Mouse (Mus musculus) bone marrow, adult 2 months (tissue): ENCODE data around the gene Ilvbl. TPM values are rescaled to one million over a fixed set of nuclear protein-coding genes. Genes with fewer than 3 reads are reported as not detected.

Experiments used
- H3K27ac ChIP-seq: fragments of 200-500 bp; 2 replicates; pipeline ENCODE4 v1.5.1; 2012; ENCODE audit warnings: low read depth, mild to moderate bottlenecking, control low read depth, inconsistent platforms, low read length; ENCODE audit not compliant: control insufficient read depth, poor library complexity, insufficient read depth
- H3K4me1 ChIP-seq: fragments of 200-500 bp; 2 replicates; pipeline ENCODE4 v1.6.1; 2011; ENCODE audit warnings: low read length; ENCODE audit not compliant: control insufficient read depth, insufficient read depth
- H3K4me3 ChIP-seq: fragments of 200-500 bp; replicated peaks from 2 replicates; pipeline ENCODE3; 2011; ENCODE audit warnings: mild to moderate bottlenecking, low read depth, low read length, control low read depth; ENCODE audit not compliant: control insufficient read depth
- CTCF ChIP-seq: fragments of 200-500 bp; IDR thresholded peaks from 2 replicates; pipeline ENCODE4 v1.5.1; 2011; ENCODE audit warnings: low read length, control low read depth; ENCODE audit not compliant: control insufficient read depth, insufficient read depth
- POLR2A ChIP-seq: fragments of 200-500 bp; IDR thresholded peaks from 2 replicates; pipeline ENCODE4 v1.6.1; 2011; ENCODE audit warnings: low read depth, mild to moderate bottlenecking, control low read depth, low read length, borderline replicate concordance; ENCODE audit not compliant: control insufficient read depth
- WGBS: fragments of 180-500 bp; shearing (Covaris S2); methylation state at CpG from one replicate; pipeline ENCODE4 v1.1.7; 2018; 5-methylcytosine and 5-hydroxymethylcytosine counted together
- polyA plus RNA-seq: library from polyadenylated mRNA; stranded (reverse); fragments of >200 nt; gene quantifications from 2 replicates; pipeline ENCODE4 v1.2.4, GENCODE M21; 2011; ENCODE audit warnings: low replicate concordance; ENCODE audit not compliant: missing spikeins, insufficient read depth, insufficient read length

The Ilvbl gene
- polyA plus RNA-seq, 1 experiment, result 25.4 TPM

GRCm38 (mm10) chr10:78570897-78571296 lies 3.2 kb upstream of the Ilvbl start:
- H3K4me1 ChIP-seq, result peaks cover 2% of the 10 kb centered on the region; the same call in 1 of the 2 replicates
- H3K4me3 ChIP-seq, result no peak overlapping the region
- TF ChIP-seq CTCF (no peak), POLR2A (no peak)
- WGBS, result 65% methylated on average over 2 of the region's 2 CpGs
- H3K27ac ChIP-seq, result no peak overlapping the region

- TF ChIP-seq POLR2A (no peak), CTCF (no peak)
- 57% methylated on average over 3 of the region's 3 CpGs for WGBS
- no peak overlapping the region for H3K4me3 ChIP-seq
- H3K27ac ChIP-seq, result no peak overlapping the region
- H3K4me1 ChIP-seq, result peaks cover 2% of the 10 kb centered on the region; the same call in 1 of the 2 replicates
Observed at GRCm38 (mm10) chr10:78573226-78573625, 920 bp upstream of the Ilvbl start.

DNA sequence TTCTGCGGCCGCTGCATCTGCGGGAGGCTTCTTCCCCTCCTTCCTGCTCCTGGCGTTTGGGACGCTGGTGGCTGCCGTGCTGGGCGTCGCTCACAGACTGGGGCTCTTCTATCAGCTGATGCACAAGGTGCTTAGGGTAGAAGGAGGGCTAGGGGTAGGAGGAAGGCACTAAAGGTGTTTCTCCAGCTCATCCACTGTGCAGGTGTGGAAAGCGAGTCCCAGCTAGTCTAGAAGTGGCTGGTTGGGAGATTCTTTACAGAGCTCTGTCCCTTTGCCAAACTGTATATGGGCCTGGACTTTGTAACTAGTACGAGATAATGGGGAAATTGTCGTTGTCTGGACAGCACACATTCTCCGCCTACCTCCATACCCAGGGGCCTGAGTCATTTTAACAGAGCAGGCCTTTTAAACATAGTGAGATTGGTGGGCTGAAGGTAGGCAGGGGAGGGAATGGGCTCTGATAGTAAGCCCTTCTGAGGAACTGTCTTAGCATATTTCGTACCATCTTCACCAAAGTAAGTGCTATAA lies 1.0 kb downstream of the Ilvbl start:
- TF ChIP-seq CTCF (no peak), POLR2A (no peak)
- peak overlapping the region; percentile 82; the same call in 1 of the 2 replicates for H3K27ac ChIP-seq
- peaks cover 2% of the 10 kb centered on the region; the same call in 1 of the 2 replicates for H3K4me1 ChIP-seq
- H3K4me3 ChIP-seq, result peak overlapping the region; percentile 87
- WGBS, result 9% methylated on average over 13 of the region's 13 CpGs

- Histone ChIP-seq H3K4me1 (peaks cover 2% of the 10 kb centered on the region; the same call in 1 of the 2 replicates), H3K4me3 (peak overlapping the region; percentile 8), H3K27ac (no peak overlapping the region)
- WGBS, result 56% methylated on average over 2 of the region's 2 CpGs
- TF ChIP-seq POLR2A (no peak), CTCF (no peak)
Observed at GRCm38 (mm10) chr10:78575690-78576089, 1.5 kb downstream of the Ilvbl start.

GRCm38 (mm10) chr10:78576435-78577184 lies 2.5 kb downstream of the Ilvbl start:
- Histone ChIP-seq H3K4me1 (peaks cover 2% of the 10 kb centered on the region; the same call in 1 of the 2 replicates), H3K4me3 (no peak overlapping the region), H3K27ac (no peak overlapping the region)
- WGBS, result 81% methylated on average over 16 of the region's 16 CpGs
- TF ChIP-seq POLR2A, result no peak
- TF ChIP-seq CTCF, result no peak

DNA sequence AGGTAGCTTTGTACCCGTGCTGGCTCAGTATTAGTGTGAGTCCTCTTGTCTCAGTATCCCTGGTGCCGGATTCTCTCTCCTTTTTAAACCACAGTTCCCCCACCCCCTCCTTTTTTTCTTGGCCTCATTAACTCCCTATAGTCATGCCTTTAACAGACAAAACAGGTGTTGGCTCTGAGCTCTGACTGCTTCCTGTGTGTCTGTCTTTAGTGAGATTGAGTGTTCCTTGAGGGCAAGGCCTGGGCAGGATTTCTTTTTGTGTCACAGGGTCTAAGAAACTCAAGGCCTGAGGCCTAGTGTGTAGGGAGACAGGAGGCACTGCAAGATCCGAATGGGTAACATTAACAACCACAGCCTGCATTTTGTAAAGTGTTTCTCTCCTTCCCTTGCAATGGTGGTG lies 4.1 kb downstream of the Ilvbl start:
- Histone ChIP-seq H3K27ac (no peak overlapping the region), H3K4me1 (peaks cover 2% of the 10 kb centered on the region; the same call in 1 of the 2 replicates), H3K4me3 (no peak overlapping the region)
- 73% methylated on average over 3 of the region's 3 CpGs for whole genome bisulfite sequencing
- TF ChIP-seq CTCF, result no peak
- no peak for TF ChIP-seq POLR2A

- no peak overlapping the region for H3K27ac ChIP-seq
- no peaks in the 10 kb centered on the region for H3K4me1 ChIP-seq
- TF ChIP-seq CTCF (no peak), POLR2A (no peak)
- WGBS, result 92% methylated on average over 7 of the region's 7 CpGs
- H3K4me3 ChIP-seq, result no peak overlapping the region
Observed at GRCm38 (mm10) chr10:78581121-78581520, 7.0 kb downstream of the Ilvbl start.

GRCm38 (mm10) chr10:78583347-78583746 lies 9.2 kb downstream of the Ilvbl start:
- WGBS, result 76% methylated on average over 9 of the region's 9 CpGs
- no peak overlapping the region for H3K4me3 ChIP-seq
- TF ChIP-seq CTCF (no peak), POLR2A (no peak)
- H3K27ac ChIP-seq, result no peak overlapping the region
- H3K4me1 ChIP-seq, result no peaks in the 10 kb centered on the region
